Mouse (Mus musculus) intestine, embryonic 14.5 days (tissue): ENCODE data around the gene Ptpn7. TPM values are rescaled to one million over a fixed set of nuclear protein-coding genes. Genes with fewer than 3 reads are reported as not detected.
"Not testable (repeated sequence)": the region's sequence is repeated elsewhere in the genome, so short reads cannot be mapped to it uniquely, and the experiment has no call there.

Experiments used
- ATAC-seq: fragments of 200-750 bp; cut with Nextera tagmentation; replicated peaks from 2 replicates; pipeline ENCODE4 v1.8.0; 2017; ENCODE audit warnings: low read depth, moderate number of reproducible peaks, moderate TSS enrichment, moderate library complexity; ENCODE audit not compliant: low FRiP score, low TSS enrichment
- DNase-seq: peaks from one replicate; pipeline ENCODE4 v3.0.0-alpha.2; 2018; ENCODE audit warnings: low spot score
- H3K27ac ChIP-seq: fragments of 300-500 bp; sonication (generic); 2 replicates; pipeline ENCODE4 v1.5.1; 2014; ENCODE audit warnings: low read depth, mild to moderate bottlenecking, control low read depth
- H3K27me3 ChIP-seq: fragments of 300-500 bp; sonication (generic); replicated peaks from 2 replicates; pipeline ENCODE4 v1.6.1; 2014; ENCODE audit warnings: low read length, control low read depth; ENCODE audit not compliant: control insufficient read depth, insufficient read depth
- H3K36me3 ChIP-seq: fragments of 300-500 bp; sonication (generic); 2 replicates; pipeline ENCODE4 v1.6.1; 2014; ENCODE audit warnings: low read length, control low read depth; ENCODE audit not compliant: control insufficient read depth, insufficient read depth
- H3K4me1 ChIP-seq: fragments of 300-500 bp; sonication (generic); replicated peaks from 2 replicates; pipeline ENCODE4 v1.6.1; 2014; ENCODE audit warnings: low read length, control low read depth, mixed read lengths; ENCODE audit not compliant: control insufficient read depth, insufficient read depth
- H3K4me2 ChIP-seq: fragments of 300-500 bp; sonication (generic); 2 replicates; pipeline ENCODE4 v1.6.1; 2014; ENCODE audit warnings: low read length
- H3K4me3 ChIP-seq: fragments of 300-500 bp; sonication (generic); 2 replicates; pipeline ENCODE4 v1.5.1; 2014; ENCODE audit warnings: low read depth, low read length, control low read depth, mixed read lengths
- H3K9ac ChIP-seq: fragments of 300-500 bp; sonication (generic); 2 replicates; pipeline ENCODE4 v1.6.1; 2014; ENCODE audit warnings: mild to moderate bottlenecking, low read length
- H3K9me3 ChIP-seq: fragments of 300-500 bp; sonication (generic); 2 replicates; pipeline ENCODE4 v1.6.1; 2016; ENCODE audit warnings: low read length, control low read depth; ENCODE audit not compliant: control insufficient read depth
- WGBS: fragments of 180-500 bp; shearing (Covaris S2); extraction: QIAGEN DNeasy Blood & Tissue Kit; methylation state at CpG from one replicate; pipeline ENCODE4 v1.1.7; 2014; 5-methylcytosine and 5-hydroxymethylcytosine counted together
- polyA plus RNA-seq: library from polyadenylated mRNA; unstranded; fragments of >200 nt; fragmentation: Nextera tagmentation; extraction: Ambion mirVana; gene quantifications from 2 replicates; pipeline ENCODE4 v1.2.1, GENCODE M21; 2014

Ptpn7 gene
- polyA plus RNA-seq, 1 experiment from 2014 or later: 2.0 TPM

- H3K4me2 ChIP-seq: no peak overlapping the region
- DNase-seq: no peak
These were observed 55.7 kb downstream of the Ptpn7 start for GRCm38 (mm10) chr1:135188197-135188596.

DNA sequence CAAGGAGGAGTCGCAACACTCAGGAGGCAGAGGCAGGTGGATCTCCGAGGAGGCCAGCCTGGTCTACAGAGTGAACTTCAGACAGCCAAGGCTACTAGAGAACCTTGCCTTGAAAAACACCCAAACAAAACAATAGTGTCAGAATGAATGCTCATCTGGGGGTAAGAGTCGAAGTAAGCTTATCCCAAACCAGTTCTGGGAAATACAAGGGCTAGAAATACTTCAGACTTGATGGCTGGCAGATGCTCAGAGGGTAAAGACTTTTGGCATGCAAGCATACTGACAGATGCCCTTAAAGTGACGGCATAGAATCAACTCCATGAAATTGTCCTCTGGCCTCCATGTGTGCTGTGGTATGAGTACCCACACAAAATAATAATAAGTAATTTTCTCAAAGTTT lies 56.7 kb downstream of the Ptpn7 start:
- no peaks in the 10 kb centered on the region for H3K27me3 ChIP-seq

More at GRCm38 (mm10) chr1:135188197-135188596, 55.7 kb downstream of the Ptpn7 start:
- no peaks in the 10 kb centered on the region for H3K27me3 ChIP-seq
- H3K9me3 ChIP-seq: no peaks in the 10 kb centered on the region
- H3K9ac ChIP-seq: no peak overlapping the region
- ATAC-seq: no peak
- H3K4me3 ChIP-seq: no peak overlapping the region
- 46% methylated on average over 3 of the region's 3 CpGs for WGBS
- H3K27ac ChIP-seq: no peak overlapping the region
- H3K36me3 ChIP-seq: no peaks in the 10 kb centered on the region
- no peaks in the 10 kb centered on the region for H3K4me1 ChIP-seq

DNA sequence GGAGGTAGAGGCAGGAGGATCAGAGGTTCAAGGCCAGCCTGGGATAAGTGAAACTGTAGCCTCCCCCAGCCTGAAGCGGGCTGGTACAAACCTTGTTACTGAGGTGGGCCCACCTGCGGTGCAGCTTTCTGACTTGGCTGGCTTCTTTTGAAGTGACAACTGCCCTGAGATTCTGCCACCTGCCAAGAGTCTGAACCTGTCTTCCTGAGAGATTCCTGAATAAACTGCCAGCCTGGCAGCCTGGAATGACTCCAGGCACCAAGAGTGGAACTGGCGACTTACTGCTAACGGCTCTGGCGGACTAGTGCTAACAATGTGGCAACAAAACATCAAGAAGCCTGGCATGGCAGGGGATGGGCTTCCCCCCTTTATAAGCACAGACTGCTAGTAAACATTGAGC lies 61.8 kb downstream of the Ptpn7 start:
- not testable (repeated sequence) for H3K4me3 ChIP-seq, H3K4me1 ChIP-seq, H3K4me2 ChIP-seq, H3K27me3 ChIP-seq, DNase-seq, H3K9ac ChIP-seq, H3K36me3 ChIP-seq, H3K27ac ChIP-seq, ATAC-seq, H3K9me3 ChIP-seq
- WGBS: 76% methylated on average over 5 of the region's 5 CpGs

More for the DNA sequence above, 56.7 kb downstream of the Ptpn7 start:
- no peaks in the 10 kb centered on the region for H3K9me3 ChIP-seq
- no peak overlapping the region for H3K9ac ChIP-seq
- H3K36me3 ChIP-seq: no peaks in the 10 kb centered on the region
- DNase-seq (no peak), ATAC-seq (no peak)
- H3K27ac ChIP-seq: no peak overlapping the region
- no peak overlapping the region for H3K4me3 ChIP-seq
- 91% methylated on average over 4 of the region's 4 CpGs for WGBS
- H3K4me2 ChIP-seq: no peak overlapping the region
- no peaks in the 10 kb centered on the region for H3K4me1 ChIP-seq

Other genes starting within 250 kb of the Ptpn7 start
- 34.0 and 37.6 TPM in 2 replicates for gene Ppp1r12b, start 176.8 kb upstream of the Ptpn7 start, polyA plus RNA-seq
- 32.9 and 36.8 TPM in 2 replicates for gene Ube2t, start 170.1 kb upstream of the Ptpn7 start, polyA plus RNA-seq
- 0.69 and 0.97 TPM in 2 replicates for gene Lgr6, start 27.4 kb upstream of the Ptpn7 start, polyA plus RNA-seq
- gene Arl8a, start 14.1 kb downstream of the Ptpn7 start, polyA plus RNA-seq: 54.2 and 55.1 TPM in 2 replicates
- 0.35 and 0.50 TPM in 2 replicates for gene Gpr37l1, start 35.0 kb downstream of the Ptpn7 start, polyA plus RNA-seq
- gene Elf3, start 125.9 kb downstream of the Ptpn7 start, polyA plus RNA-seq: 160 and 169 TPM in 2 replicates
- 129 and 132 TPM in 2 replicates for gene Rnpep, start 151.4 kb downstream of the Ptpn7 start, polyA plus RNA-seq
- gene Timm17a, start 181.1 kb downstream of the Ptpn7 start, polyA plus RNA-seq: 229 and 234 TPM in 2 replicates
- 10.1 and 11.0 TPM in 2 replicates for gene Lmod1, start 192.1 kb downstream of the Ptpn7 start, polyA plus RNA-seq
- gene Shisa4, start 242.5 kb downstream of the Ptpn7 start, polyA plus RNA-seq: 27.3 and 28.7 TPM in 2 replicates